Mouse (Mus musculus): Measurements from ENCODE around the gene Rnase13. TPM values are rescaled to one million over a fixed set of nuclear protein-coding genes. Genes with fewer than 3 reads are reported as not detected.
"Not testable (repeated sequence)": the region's sequence is repeated elsewhere in the genome, so short reads cannot be mapped to it uniquely, and the experiment has no call there.

Gene Rnase13
- polyA plus RNA-seq, 1 experiment, result not detected

GRCm38 (mm10) chr14:51929309-51929943 lies 6.9 kb upstream of the Rnase13 start:
- no peaks in the 10 kb centered on the region for H3K36me3 ChIP-seq (ENCODE audit: control insufficient read depth, insufficient read depth, low read length, poor library complexity, severe bottlenecking)

GRCm38 (mm10) chr14:51926930-51927329 lies 4.4 kb upstream of the Rnase13 start:
- H3K4me1 ChIP-seq (ENCODE audit: control insufficient read depth, insufficient read depth, low read length); H3K9ac ChIP-seq (ENCODE audit: low read depth, poor library complexity, severe bottlenecking); H3K27ac ChIP-seq (ENCODE audit: insufficient read depth, low read length); H3K9me3 ChIP-seq (replicated peaks; ENCODE audit: control insufficient read depth, insufficient read depth, low read length, poor library complexity, severe bottlenecking); H3K4me3 ChIP-seq (ENCODE audit: low read depth, low read length); H3K27me3 ChIP-seq (ENCODE audit: control insufficient read depth, insufficient read depth, low read length, poor library complexity, severe bottlenecking); H3K36me3 ChIP-seq (ENCODE audit: control insufficient read depth, insufficient read depth, low read length, poor library complexity, severe bottlenecking): not testable (repeated sequence)

More at GRCm38 (mm10) chr14:51929309-51929943, 6.9 kb upstream of the Rnase13 start:
- no peak overlapping the region for H3K27ac ChIP-seq (ENCODE audit: insufficient read depth, low read length)
- no peak overlapping the region for H3K4me3 ChIP-seq (ENCODE audit: low read depth, low read length)
- H3K4me1 ChIP-seq (ENCODE audit: control insufficient read depth, insufficient read depth, low read length), result no peaks in the 10 kb centered on the region
- TF ChIP-seq POLR2A (IDR thresholded peaks at IDR 0.05; ENCODE audit: insufficient read depth, low read length) (no peak), CTCF (IDR thresholded peaks at IDR 0.05; ENCODE audit: low read depth, low read length) (no peak), EP300 (IDR thresholded peaks at IDR 0.05; ENCODE audit: insufficient read depth, low read depth, low read length) (no peak)
- H3K27me3 ChIP-seq (ENCODE audit: control insufficient read depth, insufficient read depth, low read length, poor library complexity, severe bottlenecking), result no peaks in the 10 kb centered on the region
- no peaks in the 10 kb centered on the region for H3K9me3 ChIP-seq (replicated peaks; ENCODE audit: control insufficient read depth, insufficient read depth, low read length, poor library complexity, severe bottlenecking)
- H3K9ac ChIP-seq (ENCODE audit: low read depth, poor library complexity, severe bottlenecking), result no peak overlapping the region

- Histone ChIP-seq H3K9ac (ENCODE audit: low read depth, poor library complexity, severe bottlenecking) (no peak overlapping the region), H3K36me3 (ENCODE audit: control insufficient read depth, insufficient read depth, low read length, poor library complexity, severe bottlenecking) (no peaks in the 10 kb centered on the region), H3K27me3 (ENCODE audit: control insufficient read depth, insufficient read depth, low read length, poor library complexity, severe bottlenecking) (no peaks in the 10 kb centered on the region), H3K27ac (ENCODE audit: insufficient read depth, low read length) (no peak overlapping the region), H3K4me1 (ENCODE audit: control insufficient read depth, insufficient read depth, low read length) (no peaks in the 10 kb centered on the region), H3K4me3 (ENCODE audit: low read depth, low read length) (no peak overlapping the region), H3K9me3 (replicated peaks; ENCODE audit: control insufficient read depth, insufficient read depth, low read length, poor library complexity, severe bottlenecking) (no peaks in the 10 kb centered on the region)
- TF ChIP-seq POLR2A (IDR thresholded peaks at IDR 0.05; ENCODE audit: insufficient read depth, low read length) (no peak), CTCF (IDR thresholded peaks at IDR 0.05; ENCODE audit: low read depth, low read length) (no peak), EP300 (IDR thresholded peaks at IDR 0.05; ENCODE audit: insufficient read depth, low read depth, low read length) (no peak)
These were observed 919 bp upstream of the Rnase13 start for GRCm38 (mm10) chr14:51923492-51923891.

GRCm38 (mm10) chr14:51922910-51923309 lies 337 bp upstream of the Rnase13 start:
- no peak overlapping the region for H3K9ac ChIP-seq (ENCODE audit: low read depth, poor library complexity, severe bottlenecking)
- H3K4me1 ChIP-seq (ENCODE audit: control insufficient read depth, insufficient read depth, low read length), result no peaks in the 10 kb centered on the region
- no peak overlapping the region for H3K27ac ChIP-seq (ENCODE audit: insufficient read depth, low read length)
- TF ChIP-seq EP300 (IDR thresholded peaks at IDR 0.05; ENCODE audit: insufficient read depth, low read depth, low read length), result no peak
- TF ChIP-seq POLR2A (IDR thresholded peaks at IDR 0.05; ENCODE audit: insufficient read depth, low read length), result no peak
- TF ChIP-seq CTCF (IDR thresholded peaks at IDR 0.05; ENCODE audit: low read depth, low read length), result no peak
- H3K27me3 ChIP-seq (ENCODE audit: control insufficient read depth, insufficient read depth, low read length, poor library complexity, severe bottlenecking), result no peaks in the 10 kb centered on the region
- H3K9me3 ChIP-seq (replicated peaks; ENCODE audit: control insufficient read depth, insufficient read depth, low read length, poor library complexity, severe bottlenecking), result no peaks in the 10 kb centered on the region
- no peak overlapping the region for H3K4me3 ChIP-seq (ENCODE audit: low read depth, low read length)
- no peaks in the 10 kb centered on the region for H3K36me3 ChIP-seq (ENCODE audit: control insufficient read depth, insufficient read depth, low read length, poor library complexity, severe bottlenecking)

GRCm38 (mm10) chr14:51921759-51922570 lies 608 bp downstream of the Rnase13 start:
- TF ChIP-seq EP300 (IDR thresholded peaks at IDR 0.05; ENCODE audit: insufficient read depth, low read depth, low read length) (no peak), CTCF (IDR thresholded peaks at IDR 0.05; ENCODE audit: low read depth, low read length) (no peak), POLR2A (IDR thresholded peaks at IDR 0.05; ENCODE audit: insufficient read depth, low read length) (no peak)
- Histone ChIP-seq H3K9ac (ENCODE audit: low read depth, poor library complexity, severe bottlenecking) (no peak overlapping the region), H3K27me3 (ENCODE audit: control insufficient read depth, insufficient read depth, low read length, poor library complexity, severe bottlenecking) (no peaks in the 10 kb centered on the region), H3K27ac (ENCODE audit: insufficient read depth, low read length) (no peak overlapping the region), H3K4me1 (ENCODE audit: control insufficient read depth, insufficient read depth, low read length) (no peaks in the 10 kb centered on the region), H3K9me3 (replicated peaks; ENCODE audit: control insufficient read depth, insufficient read depth, low read length, poor library complexity, severe bottlenecking) (no peaks in the 10 kb centered on the region), H3K4me3 (ENCODE audit: low read depth, low read length) (no peak overlapping the region), H3K36me3 (ENCODE audit: control insufficient read depth, insufficient read depth, low read length, poor library complexity, severe bottlenecking) (no peaks in the 10 kb centered on the region)

GRCm38 (mm10) chr14:51918966-51919365 lies 3.6 kb downstream of the Rnase13 start:
- peaks cover 3% of the 10 kb centered on the region for H3K4me1 ChIP-seq (ENCODE audit: control insufficient read depth, insufficient read depth, low read length)
- H3K9me3 ChIP-seq (replicated peaks; ENCODE audit: control insufficient read depth, insufficient read depth, low read length, poor library complexity, severe bottlenecking), result no peaks in the 10 kb centered on the region
- no peak for TF ChIP-seq EP300 (IDR thresholded peaks at IDR 0.05; ENCODE audit: insufficient read depth, low read depth, low read length)
- no peak for TF ChIP-seq POLR2A (IDR thresholded peaks at IDR 0.05; ENCODE audit: insufficient read depth, low read length)
- TF ChIP-seq CTCF (IDR thresholded peaks at IDR 0.05; ENCODE audit: low read depth, low read length), result no peak
- no peak overlapping the region for H3K9ac ChIP-seq (ENCODE audit: low read depth, poor library complexity, severe bottlenecking)
- H3K27ac ChIP-seq (ENCODE audit: insufficient read depth, low read length), result no peak overlapping the region
- no peaks in the 10 kb centered on the region for H3K36me3 ChIP-seq (ENCODE audit: control insufficient read depth, insufficient read depth, low read length, poor library complexity, severe bottlenecking)
- no peak overlapping the region for H3K4me3 ChIP-seq (ENCODE audit: low read depth, low read length)
- no peaks in the 10 kb centered on the region for H3K27me3 ChIP-seq (ENCODE audit: control insufficient read depth, insufficient read depth, low read length, poor library complexity, severe bottlenecking)

Measured in ES-Bruce4 (cell line).